Mouse (Mus musculus) brain, embryonic 14.5 days (tissue): ENCODE results near the gene Dnttip2.

ENCODE experiments used
- CTCF ChIP-seq: fragments of 200-500 bp; IDR thresholded peaks from 2 replicates; pipeline ENCODE4 v1.5.1; 2012; ENCODE audit warnings: inconsistent platforms, mild to moderate bottlenecking, moderate library complexity, borderline replicate concordance; ENCODE audit not compliant: insufficient read depth, insufficient read length; ENCODE audit errors: extremely low read depth
- POLR2A ChIP-seq: fragments of 200-500 bp; IDR thresholded peaks from 2 replicates; pipeline ENCODE4 v1.6.1; 2012; ENCODE audit warnings: mild to moderate bottlenecking, inconsistent platforms, borderline replicate concordance; ENCODE audit not compliant: poor library complexity, insufficient read depth, insufficient read length, severe bottlenecking; ENCODE audit errors: extremely low read depth

- TF ChIP-seq CTCF (no peak), POLR2A (no peak)
Observed at GRCm38 (mm10) chr3:122316621-122317020, 42.4 kb downstream of the Dnttip2 start.
